Mouse (Mus musculus): ENCODE data around the gene Faap24.

DNA sequence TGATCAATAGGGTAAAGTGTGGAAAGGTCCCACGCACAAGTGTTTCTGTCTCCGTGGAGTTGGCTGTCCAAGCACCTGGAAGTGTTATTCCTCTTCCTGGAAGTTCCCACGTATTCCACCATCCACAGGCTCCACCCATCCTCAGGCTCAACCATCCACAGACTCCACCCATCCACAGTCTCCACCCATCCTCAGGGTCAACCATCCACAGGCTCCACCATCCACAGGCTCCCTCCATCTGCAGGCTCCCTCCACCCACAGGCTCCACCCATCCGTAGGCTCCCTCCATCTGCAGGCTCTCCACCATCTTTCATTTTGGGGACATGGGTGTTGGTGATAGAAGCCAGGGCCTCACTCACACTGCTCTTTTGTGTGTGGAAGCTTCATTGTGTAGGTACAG lies 4.5 kb upstream of the Faap24 start:
- TF ChIP-seq EP300 (IDR thresholded peaks at IDR 0.05; ENCODE audit: low read depth) (no peak), CTCF (IDR thresholded peaks at IDR 0.05; ENCODE audit: low read depth) (no peak)
